Mouse (Mus musculus): Measurements from ENCODE around the gene Rbm20.

DNA sequence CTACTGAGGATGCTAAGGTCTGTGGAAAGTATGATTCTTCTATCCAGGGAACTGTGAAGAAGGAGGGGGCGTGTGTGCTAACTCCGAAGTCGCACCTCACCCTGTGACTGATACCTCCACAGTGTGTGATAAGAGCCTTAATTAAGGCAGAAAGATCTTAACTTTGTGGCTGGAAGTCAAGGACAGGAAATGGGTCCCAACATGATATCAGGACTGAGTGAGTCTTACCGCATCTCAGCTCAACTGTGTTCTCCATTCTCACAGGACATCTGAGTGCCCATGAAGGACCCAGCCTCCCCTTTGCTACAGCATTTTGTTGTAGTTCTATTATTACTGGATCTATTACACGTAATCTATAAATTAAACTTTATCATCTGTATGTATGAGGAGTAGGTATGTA lies 19.7 kb upstream of the Rbm20 start:
- TF ChIP-seq CTCF (IDR thresholded peaks at IDR 0.05; ENCODE audit: borderline replicate concordance, insufficient read depth, low read depth, low read length) (no peak), POLR2A (IDR thresholded peaks at IDR 0.05; ENCODE audit: borderline replicate concordance, insufficient read depth, low read length) (no peak)
